Mouse (Mus musculus): ENCODE measurements at regions not wholly inside any gene's neighbourhood (a gene's known extent, or its start where the extent isn't known, plus 50 kb on each side); places are given as distances from the start of the nearest gene placed in this dataset.

- TF ChIP-seq POLR2A (IDR thresholded peaks at IDR 0.05; ENCODE audit: low read depth, low read length) (no peak), CTCF (IDR thresholded peaks at IDR 0.05; ENCODE audit: borderline replicate concordance, insufficient read depth, low read length) (no peak)
Measured at GRCm38 (mm10) chr12:97511866-97512265, 747.4 kb downstream of the Galc start.

All from embryonic fibroblast, embryonic 13.5 days (primary cell).